Mouse (Mus musculus): ENCODE measurements around the gene Kcnk13.

The Kcnk13 gene

DNA sequence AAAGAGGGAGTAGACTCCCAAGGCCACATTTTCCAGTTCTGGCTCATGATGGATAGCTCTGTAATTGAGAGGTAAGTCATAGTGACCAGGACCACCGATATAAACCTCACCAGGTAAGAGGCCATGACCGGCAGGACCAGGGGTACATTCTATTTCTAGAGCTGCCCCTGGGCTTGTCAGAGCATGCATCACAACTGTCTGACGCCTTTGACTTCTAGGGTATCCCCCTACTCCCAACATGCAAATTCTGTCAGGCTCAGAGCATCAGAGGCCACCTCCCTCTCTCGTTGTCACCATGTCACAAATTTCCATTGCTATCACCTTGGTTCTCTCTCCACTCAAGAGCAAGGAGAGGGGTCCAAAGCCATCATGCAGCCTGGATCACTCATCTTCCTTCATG, 126.5 kb downstream of the Kcnk13 start:
- DNase-seq (ENCODE audit: low spot score): no peak

GRCm38 (mm10) chr12:100093046-100093445, 128.7 kb downstream of the Kcnk13 start:
- DNase-seq (ENCODE audit: low spot score): no peak

DNA sequence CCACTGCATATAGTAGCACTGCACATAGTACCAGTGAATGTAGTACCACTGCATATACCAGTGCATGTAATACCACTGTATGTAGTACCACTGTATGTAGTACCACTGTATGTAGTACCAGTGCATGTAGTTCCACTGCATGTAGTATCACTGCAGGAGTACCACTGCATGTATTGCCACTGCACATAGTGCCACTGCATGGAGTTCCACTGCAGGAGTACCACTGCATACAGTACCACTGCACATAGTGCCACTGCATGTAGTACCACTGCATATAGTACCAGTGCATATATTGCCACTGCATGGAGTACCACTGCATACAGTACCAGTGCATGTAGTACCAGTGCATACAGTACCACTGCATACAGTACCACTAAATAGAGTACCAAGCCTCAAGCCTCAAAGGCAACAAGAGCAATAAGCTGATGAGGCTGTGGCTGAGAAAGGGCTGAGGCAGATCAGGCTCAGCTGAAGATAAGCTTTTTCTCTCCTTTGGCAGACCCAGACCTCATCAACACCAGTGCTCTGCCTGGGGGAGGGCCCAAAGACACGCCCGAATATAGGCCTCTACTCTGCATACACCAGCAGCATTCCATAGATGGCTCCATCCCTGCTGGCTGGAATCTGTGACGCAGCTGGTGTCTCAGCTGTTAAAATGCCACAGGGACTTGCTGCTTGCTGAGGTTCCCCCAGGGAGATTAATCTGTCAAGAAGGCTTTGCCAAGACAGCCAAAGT, 135.8 kb downstream of the Kcnk13 start:
- DNase-seq (ENCODE audit: low spot score): no peak

DNA sequence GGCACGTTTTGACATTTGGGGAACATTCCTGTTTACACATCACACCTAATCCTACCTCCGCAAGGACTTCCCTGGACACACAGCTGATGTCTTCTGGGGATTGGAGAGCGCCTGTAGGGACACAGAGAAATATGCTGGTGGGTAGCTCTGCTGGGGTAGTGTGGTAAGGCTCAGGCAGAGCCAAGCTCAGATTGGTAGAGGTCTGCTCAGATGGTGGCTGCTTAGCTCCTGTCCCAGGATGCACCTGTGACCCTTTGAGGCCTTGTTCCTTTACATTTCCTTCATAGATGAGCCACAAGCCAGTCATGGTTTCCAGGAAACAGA, 136.4 kb downstream of the Kcnk13 start:
- DNase-seq (ENCODE audit: low spot score): no peak

DNA sequence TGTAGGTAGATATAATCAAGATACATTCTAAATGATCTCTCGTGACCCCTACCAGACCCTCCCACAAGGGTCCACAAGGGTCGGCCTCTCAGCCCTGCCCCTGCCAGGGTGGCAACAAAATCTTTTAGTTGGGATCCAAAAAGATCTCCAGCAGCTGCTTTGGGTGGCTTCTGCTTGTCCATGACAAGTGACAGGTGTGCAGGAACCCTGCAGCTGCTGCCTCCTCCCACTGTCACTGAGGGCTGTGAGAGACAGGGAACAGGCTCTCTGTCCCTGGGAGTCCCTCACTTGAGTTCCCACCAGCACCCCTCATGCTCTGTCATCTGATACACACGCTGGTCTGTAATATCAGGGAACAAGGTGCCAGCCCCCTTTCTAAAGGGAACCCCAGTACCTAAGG, 137.4 kb downstream of the Kcnk13 start:
- no peak for DNase-seq (ENCODE audit: low spot score)

GRCm38 (mm10) chr12:100104530-100104929, 140.2 kb downstream of the Kcnk13 start:
- DNase-seq (ENCODE audit: low spot score): no peak

DNA sequence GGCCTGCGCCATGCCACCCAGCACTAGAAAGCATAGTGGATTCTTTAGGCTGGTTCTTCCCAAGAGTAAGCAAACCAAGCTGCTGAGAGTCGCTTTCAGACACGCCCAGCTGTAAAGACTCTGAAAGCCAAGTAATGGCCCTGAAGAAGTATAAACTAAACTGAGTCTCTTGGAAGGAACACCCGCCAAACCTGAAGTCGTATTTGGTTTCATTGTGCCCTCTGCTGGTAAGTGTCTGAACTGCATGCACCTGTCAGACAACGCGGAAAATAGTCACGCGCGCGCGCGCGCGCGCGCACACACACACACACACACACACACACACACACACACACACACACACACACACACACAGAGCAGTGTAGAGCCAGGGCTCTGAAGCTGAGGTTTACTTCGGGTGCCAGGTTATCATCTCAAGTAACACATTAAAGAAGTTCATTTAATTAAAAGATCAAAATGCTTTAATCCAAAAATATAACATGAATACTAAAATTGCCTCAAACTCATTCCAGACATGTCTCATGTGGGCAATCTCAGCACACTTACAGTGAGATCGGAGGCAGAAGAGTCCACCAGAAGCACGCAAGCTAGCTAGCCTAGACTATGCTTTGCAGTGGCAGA, 142.1 kb downstream of the Kcnk13 start:
- DNase-seq (ENCODE audit: low spot score): peak; percentile 72

DNA sequence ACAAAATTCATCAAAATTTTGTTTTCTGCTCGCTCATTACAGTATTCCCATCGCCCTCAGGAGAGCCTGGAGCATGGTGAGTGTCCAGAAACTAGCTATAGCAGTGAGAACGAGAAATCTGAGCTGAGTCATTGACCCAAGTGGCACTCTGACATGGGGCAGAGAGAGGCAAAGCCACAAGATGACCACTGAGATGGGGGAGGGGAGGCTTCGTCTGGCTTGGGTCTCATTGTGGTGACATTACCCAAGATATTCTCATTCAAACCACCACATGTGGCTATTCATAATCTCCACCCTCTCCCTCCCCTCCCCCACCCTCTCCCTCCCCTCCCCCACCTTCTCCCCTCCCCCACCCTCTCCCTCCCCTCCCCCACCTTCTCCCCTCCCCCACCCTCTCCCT, 143.1 kb downstream of the Kcnk13 start:
- no peak for DNase-seq (ENCODE audit: low spot score)

- peak; percentile 90 for DNase-seq (ENCODE audit: low spot score)
Measured at GRCm38 (mm10) chr12:100109986-100110696, 145.8 kb downstream of the Kcnk13 start, which contains the start of gene Psmc1. Gene Psmc1, plus strand, starts transcription at chr12:100110154.
